Mouse (Mus musculus) urinary bladder, postnatal 4 days (tissue): ENCODE measurements around the gene Slc7a3.
"Not testable (repeated sequence)": the region's sequence is repeated elsewhere in the genome, so short reads cannot be mapped to it uniquely, and the experiment has no call there.

Experiments used
- DNase-seq, 2 experiments: peaks; one replicate each; pipeline ENCODE4 v3.0.0; 2021 to 2022; ENCODE audit warnings: low spot score in 2 of 2

Gene Slc7a3

GRCm38 (mm10) chrX:101085920-101086319 lies at the start of gene Slc7a3:
TSS of gene Slc7a3 (minus strand) at chrX:101086020.
- DNase-seq, result no peak

- no peak for DNase-seq
Measured at GRCm38 (mm10) chrX:101131992-101132791, 46.4 kb upstream of the Slc7a3 start.

- peak; percentile 18 to 68 for DNase-seq
Measured at GRCm38 (mm10) chrX:101131001-101131400, 45.2 kb upstream of the Slc7a3 start.

GRCm38 (mm10) chrX:101128559-101128958 lies 42.7 kb upstream of the Slc7a3 start:
- no peak for DNase-seq

- DNase-seq, result no peak
Measured at GRCm38 (mm10) chrX:101126977-101127376, 41.2 kb upstream of the Slc7a3 start.

- peak in 1 of 2 experiments; percentile 20 for DNase-seq
Measured at GRCm38 (mm10) chrX:101126474-101126955, 40.7 kb upstream of the Slc7a3 start.

GRCm38 (mm10) chrX:101120546-101120945 lies 34.7 kb upstream of the Slc7a3 start:
- no peak for DNase-seq

GRCm38 (mm10) chrX:101085211-101085610 lies 609 bp downstream of the Slc7a3 start:
- not testable (repeated sequence) for DNase-seq

- DNase-seq, result no peak
Measured at GRCm38 (mm10) chrX:101084192-101084591, 1.6 kb downstream of the Slc7a3 start.

- no peak for DNase-seq
Measured at GRCm38 (mm10) chrX:101065245-101065644, 20.6 kb downstream of the Slc7a3 start.

GRCm38 (mm10) chrX:101063503-101063902 lies 22.3 kb downstream of the Slc7a3 start:
- DNase-seq, result no peak

- no peak for DNase-seq
Measured at GRCm38 (mm10) chrX:101059541-101059940, 26.3 kb downstream of the Slc7a3 start, which contains the start of gene Tex11. TSS of gene Tex11 (minus strand) at chrX:101059667.
